Mouse (Mus musculus): ENCODE data around the gene Zfp523. TPM values are rescaled to one million over a fixed set of nuclear protein-coding genes. Genes with fewer than 3 reads are reported as not detected.

Zfp523 gene
- polyA plus RNA-seq, 1 experiment: 12.8 TPM

DNA sequence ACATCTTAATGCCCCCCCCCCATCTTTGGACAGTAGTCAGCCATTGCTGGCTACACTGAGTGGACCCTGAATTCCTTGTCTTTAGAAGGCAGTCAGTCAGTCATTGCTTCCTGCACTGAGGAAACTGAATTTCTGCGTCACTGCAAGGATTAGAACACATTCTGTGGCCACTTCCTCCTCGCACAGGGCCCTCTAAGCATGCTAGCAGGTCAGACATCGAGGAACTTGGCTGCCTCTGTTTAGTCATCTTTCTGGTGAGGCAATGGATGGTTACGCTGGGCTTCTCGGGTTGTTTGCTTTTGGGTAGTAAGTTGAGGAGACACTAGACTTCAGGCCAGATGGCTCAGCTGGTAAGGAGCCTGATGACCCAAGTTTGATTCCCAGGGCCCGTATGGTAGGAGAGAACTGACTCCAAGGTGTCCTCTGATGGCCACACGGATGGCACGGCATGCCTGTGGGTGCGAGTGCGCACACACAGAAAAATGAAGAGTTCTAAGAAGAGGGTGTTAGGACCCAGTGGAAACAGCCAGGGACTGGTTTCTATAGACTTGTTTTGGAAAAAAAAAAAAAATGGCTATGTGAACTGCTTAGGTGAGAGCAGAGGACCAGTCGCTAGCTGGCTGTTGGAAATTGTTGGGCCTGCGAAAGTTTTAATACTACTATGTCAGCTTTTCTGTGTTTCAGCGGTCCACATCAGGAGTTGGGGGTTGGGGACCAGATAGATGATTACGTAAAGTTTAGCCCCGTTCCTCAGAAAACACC, 4.0 kb downstream of the Zfp523 start:
- TF ChIP-seq POLR2A (IDR thresholded peaks at IDR 0.05; ENCODE audit: low read depth, low read length) (no peak), CTCF (IDR thresholded peaks at IDR 0.05; ENCODE audit: borderline replicate concordance, insufficient read depth, low read length) (no peak)
- no peak overlapping the region for H3K4me3 ChIP-seq (ENCODE audit: insufficient read depth, low read length)
- no peak overlapping the region for H3K27ac ChIP-seq (ENCODE audit: insufficient read depth, low read length)
- H3K4me1 ChIP-seq (ENCODE audit: control insufficient read depth, insufficient read depth, low read length): no peaks in the 10 kb centered on the region

DNA sequence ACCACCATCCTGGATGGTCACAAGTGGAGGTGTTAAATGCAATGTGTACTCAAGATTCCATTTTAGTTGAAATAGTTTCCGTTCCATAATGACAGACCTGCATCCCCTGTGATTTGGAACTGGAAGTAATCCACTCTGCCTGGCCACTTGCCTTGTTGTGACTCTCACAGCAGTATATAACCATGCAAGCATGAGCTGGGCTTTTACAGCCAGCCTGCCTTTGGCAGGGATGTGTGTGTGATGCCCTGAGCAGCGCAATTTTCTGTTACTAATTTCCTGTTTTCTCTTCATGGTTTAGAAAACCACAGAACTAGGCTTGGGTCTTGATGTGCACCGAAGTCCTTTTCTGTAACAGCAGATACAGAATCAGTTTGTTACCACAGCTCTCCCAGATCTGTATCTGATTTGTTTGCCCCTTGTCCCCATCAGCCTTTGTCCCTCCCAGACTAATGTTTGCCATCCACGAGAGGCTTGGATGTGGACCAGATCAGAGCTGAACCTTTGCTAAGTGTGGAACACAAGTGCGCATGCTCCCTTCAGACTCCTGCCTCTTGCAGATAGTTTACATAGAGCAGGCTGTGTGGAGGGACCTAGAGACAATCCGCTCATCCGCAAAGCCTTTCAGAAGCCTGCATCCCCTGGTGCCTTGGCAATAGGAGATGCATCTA, 8.2 kb downstream of the Zfp523 start:
- no peaks in the 10 kb centered on the region for H3K4me1 ChIP-seq (ENCODE audit: control insufficient read depth, insufficient read depth, low read length)
- TF ChIP-seq CTCF (IDR thresholded peaks at IDR 0.05; ENCODE audit: borderline replicate concordance, insufficient read depth, low read length): no peak
- no peak for TF ChIP-seq POLR2A (IDR thresholded peaks at IDR 0.05; ENCODE audit: low read depth, low read length)
- H3K4me3 ChIP-seq (ENCODE audit: insufficient read depth, low read length): no peak overlapping the region
- H3K27ac ChIP-seq (ENCODE audit: insufficient read depth, low read length): no peak overlapping the region

- H3K27ac ChIP-seq (ENCODE audit: insufficient read depth, low read length): no peak overlapping the region
- no peak for TF ChIP-seq POLR2A (IDR thresholded peaks at IDR 0.05; ENCODE audit: low read depth, low read length)
- no peak for TF ChIP-seq CTCF (IDR thresholded peaks at IDR 0.05; ENCODE audit: borderline replicate concordance, insufficient read depth, low read length)
- H3K4me1 ChIP-seq (ENCODE audit: control insufficient read depth, insufficient read depth, low read length): peaks cover 5% of the 10 kb centered on the region; the same call in 1 of the 2 replicates
- H3K4me3 ChIP-seq (ENCODE audit: insufficient read depth, low read length): no peak overlapping the region
Observed at GRCm38 (mm10) chr17:28188313-28188712, 11.4 kb downstream of the Zfp523 start.

- Histone ChIP-seq H3K4me3 (ENCODE audit: insufficient read depth, low read length) (no peak overlapping the region), H3K27ac (ENCODE audit: insufficient read depth, low read length) (no peak overlapping the region), H3K4me1 (ENCODE audit: control insufficient read depth, insufficient read depth, low read length) (peaks cover 10% of the 10 kb centered on the region; the same call in 1 of the 2 replicates)
- no peak for TF ChIP-seq POLR2A (IDR thresholded peaks at IDR 0.05; ENCODE audit: low read depth, low read length)
- no peak for TF ChIP-seq CTCF (IDR thresholded peaks at IDR 0.05; ENCODE audit: borderline replicate concordance, insufficient read depth, low read length)
Observed at GRCm38 (mm10) chr17:28192754-28193153, 15.8 kb downstream of the Zfp523 start.

- no peak overlapping the region for H3K4me3 ChIP-seq (ENCODE audit: insufficient read depth, low read length)
- H3K27ac ChIP-seq (ENCODE audit: insufficient read depth, low read length): no peak overlapping the region
- TF ChIP-seq POLR2A (IDR thresholded peaks at IDR 0.05; ENCODE audit: low read depth, low read length) (no peak), CTCF (IDR thresholded peaks at IDR 0.05; ENCODE audit: borderline replicate concordance, insufficient read depth, low read length) (no peak)
- peaks cover 10% of the 10 kb centered on the region; the same call in 1 of the 2 replicates for H3K4me1 ChIP-seq (ENCODE audit: control insufficient read depth, insufficient read depth, low read length)
Observed at GRCm38 (mm10) chr17:28193559-28193958, 16.6 kb downstream of the Zfp523 start.

DNA sequence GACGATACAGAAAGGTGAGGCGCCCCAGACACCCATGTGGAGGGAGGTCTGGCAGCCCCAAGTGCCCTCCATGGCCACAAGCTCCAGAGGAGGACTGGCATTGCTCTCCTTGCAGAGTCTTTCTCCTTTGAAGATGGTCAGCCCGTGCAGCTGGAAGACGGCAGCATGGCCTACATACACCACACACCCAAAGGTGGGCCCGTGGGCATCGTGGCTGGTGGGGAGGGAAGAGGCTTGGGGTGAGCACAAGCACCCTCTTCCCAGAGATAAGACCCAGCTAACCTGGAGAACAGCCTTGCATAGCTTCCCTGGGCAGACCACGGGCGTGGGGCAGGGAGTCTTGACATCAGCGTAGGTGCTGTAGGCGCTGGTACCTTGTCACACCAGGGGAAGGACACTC, 18.1 kb downstream of the Zfp523 start:
- Histone ChIP-seq H3K27ac (ENCODE audit: insufficient read depth, low read length) (no peak overlapping the region), H3K4me3 (ENCODE audit: insufficient read depth, low read length) (no peak overlapping the region), H3K4me1 (ENCODE audit: control insufficient read depth, insufficient read depth, low read length) (peaks cover 10% of the 10 kb centered on the region; the same call in 1 of the 2 replicates)
- TF ChIP-seq POLR2A (IDR thresholded peaks at IDR 0.05; ENCODE audit: low read depth, low read length): no peak
- no peak for TF ChIP-seq CTCF (IDR thresholded peaks at IDR 0.05; ENCODE audit: borderline replicate concordance, insufficient read depth, low read length)

DNA sequence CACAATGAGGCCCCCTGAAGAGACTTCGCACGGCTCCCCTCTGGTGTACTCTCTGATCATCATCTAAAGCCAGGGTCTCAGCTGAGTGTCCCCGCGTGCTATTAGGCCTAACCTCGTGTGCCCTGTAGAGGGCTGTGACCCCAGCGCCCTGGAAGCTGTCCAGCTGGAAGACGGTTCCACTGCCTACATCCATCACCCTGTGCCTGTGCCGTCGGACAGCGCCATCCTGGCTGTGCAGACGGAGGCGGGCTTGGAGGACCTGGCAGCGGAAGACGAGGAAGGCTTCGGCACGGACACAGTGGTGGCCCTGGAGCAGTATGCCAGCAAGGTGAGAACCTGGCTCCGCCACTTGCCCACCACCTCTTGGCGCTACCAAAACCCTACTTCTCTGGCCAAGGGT, 20.7 kb downstream of the Zfp523 start:
- Histone ChIP-seq H3K27ac (ENCODE audit: insufficient read depth, low read length) (no peak overlapping the region), H3K4me1 (ENCODE audit: control insufficient read depth, insufficient read depth, low read length) (peaks cover 10% of the 10 kb centered on the region; the same call in 1 of the 2 replicates), H3K4me3 (ENCODE audit: insufficient read depth, low read length) (no peak overlapping the region)
- TF ChIP-seq POLR2A (IDR thresholded peaks at IDR 0.05; ENCODE audit: low read depth, low read length): no peak
- TF ChIP-seq CTCF (IDR thresholded peaks at IDR 0.05; ENCODE audit: borderline replicate concordance, insufficient read depth, low read length): no peak

DNA sequence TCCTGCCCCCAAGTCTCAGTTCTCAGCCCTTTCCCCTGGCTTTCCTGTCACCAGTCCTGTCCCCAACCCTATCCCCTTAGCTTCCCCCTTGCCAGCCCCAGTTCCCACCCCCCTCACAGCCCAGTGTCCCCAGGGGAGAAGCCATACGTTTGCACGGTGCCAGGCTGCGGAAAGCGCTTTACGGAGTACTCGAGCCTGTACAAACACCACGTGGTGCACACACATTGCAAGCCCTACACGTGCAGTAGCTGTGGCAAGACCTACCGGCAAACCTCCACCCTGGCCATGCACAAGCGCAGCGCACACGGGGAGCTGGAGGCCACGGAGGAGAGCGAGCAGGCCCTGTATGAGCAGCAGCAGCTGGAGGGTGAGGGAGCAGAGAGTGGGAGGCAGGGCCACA, 25.1 kb downstream of the Zfp523 start:
- Histone ChIP-seq H3K4me3 (ENCODE audit: insufficient read depth, low read length) (no peak overlapping the region), H3K27ac (ENCODE audit: insufficient read depth, low read length) (no peak overlapping the region), H3K4me1 (ENCODE audit: control insufficient read depth, insufficient read depth, low read length) (no peaks in the 10 kb centered on the region)
- TF ChIP-seq POLR2A (IDR thresholded peaks at IDR 0.05; ENCODE audit: low read depth, low read length) (no peak), CTCF (IDR thresholded peaks at IDR 0.05; ENCODE audit: borderline replicate concordance, insufficient read depth, low read length) (no peak)

- Histone ChIP-seq H3K4me1 (ENCODE audit: control insufficient read depth, insufficient read depth, low read length) (peaks cover 4% of the 10 kb centered on the region; the same call in 1 of the 2 replicates), H3K27ac (ENCODE audit: insufficient read depth, low read length) (no peak overlapping the region), H3K4me3 (ENCODE audit: insufficient read depth, low read length) (no peak overlapping the region)
- TF ChIP-seq CTCF (IDR thresholded peaks at IDR 0.05; ENCODE audit: borderline replicate concordance, insufficient read depth, low read length) (peak; percentile 94), POLR2A (IDR thresholded peaks at IDR 0.05; ENCODE audit: low read depth, low read length) (no peak)
Observed at GRCm38 (mm10) chr17:28204052-28204720, 27.3 kb downstream of the Zfp523 start.
